Mouse (Mus musculus): ENCODE measurements around the gene Leng1. TPM values are rescaled to one million over a fixed set of nuclear protein-coding genes. Genes with fewer than 3 reads are reported as not detected.

The Leng1 gene
- polyA plus RNA-seq, 1 experiment from 2014 or later: 16.9 TPM

- Histone ChIP-seq H3K36me3 (ENCODE audit: control insufficient read depth, insufficient read depth, low read length) (no peaks in the 10 kb centered on the region), H3K9ac (ENCODE audit: low read length) (no peak overlapping the region), H3K27ac (ENCODE audit: low read depth, low read length) (no peak overlapping the region), H3K4me3 (ENCODE audit: low read depth, low read length) (no peak overlapping the region), H3K4me2 (no peak overlapping the region), H3K27me3 (ENCODE audit: control insufficient read depth, insufficient read depth, low read length) (no peaks in the 10 kb centered on the region), H3K9me3 (ENCODE audit: control insufficient read depth, low read length) (no peaks in the 10 kb centered on the region), H3K4me1 (ENCODE audit: control insufficient read depth, insufficient read depth, low read length) (no peaks in the 10 kb centered on the region)
- DNase-seq (ENCODE audit: low spot score, missing footprints) (no peak), ATAC-seq (ENCODE audit: low FRiP score) (no peak)
- 86% methylated on average over 12 of the region's 12 CpGs for WGBS
Measured at GRCm38 (mm10) chr7:3676371-3676770, 10.7 kb upstream of the Leng1 start.

GRCm38 (mm10) chr7:3675228-3675548 lies 9.5 kb upstream of the Leng1 start:
- H3K4me1 ChIP-seq (ENCODE audit: control insufficient read depth, insufficient read depth, low read length): no peaks in the 10 kb centered on the region
- H3K9me3 ChIP-seq (ENCODE audit: control insufficient read depth, low read length): no peaks in the 10 kb centered on the region
- ATAC-seq (ENCODE audit: low FRiP score): peak; percentile 17; the same call in 1 of the 2 replicates
- no peaks in the 10 kb centered on the region for H3K27me3 ChIP-seq (ENCODE audit: control insufficient read depth, insufficient read depth, low read length)
- H3K9ac ChIP-seq (ENCODE audit: low read length): no peak overlapping the region
- H3K27ac ChIP-seq (ENCODE audit: low read depth, low read length): no peak overlapping the region
- DNase-seq (ENCODE audit: low spot score, missing footprints): no peak
- no peak overlapping the region for H3K4me3 ChIP-seq (ENCODE audit: low read depth, low read length)
- 80% methylated on average over 3 of the region's 3 CpGs for WGBS
- no peaks in the 10 kb centered on the region for H3K36me3 ChIP-seq (ENCODE audit: control insufficient read depth, insufficient read depth, low read length)
- no peak overlapping the region for H3K4me2 ChIP-seq

GRCm38 (mm10) chr7:3674507-3675227 lies 9.0 kb upstream of the Leng1 start:
- Histone ChIP-seq H3K9me3 (ENCODE audit: control insufficient read depth, low read length) (no peaks in the 10 kb centered on the region), H3K4me2 (no peak overlapping the region), H3K36me3 (ENCODE audit: control insufficient read depth, insufficient read depth, low read length) (no peaks in the 10 kb centered on the region), H3K9ac (ENCODE audit: low read length) (no peak overlapping the region), H3K27me3 (ENCODE audit: control insufficient read depth, insufficient read depth, low read length) (no peaks in the 10 kb centered on the region), H3K4me1 (ENCODE audit: control insufficient read depth, insufficient read depth, low read length) (no peaks in the 10 kb centered on the region), H3K4me3 (ENCODE audit: low read depth, low read length) (no peak overlapping the region), H3K27ac (ENCODE audit: low read depth, low read length) (no peak overlapping the region)
- peak; percentile 90 for ATAC-seq (ENCODE audit: low FRiP score)
- WGBS: 72% methylated on average over 10 of the region's 10 CpGs
- peak; percentile 98 for DNase-seq (ENCODE audit: low spot score, missing footprints)

- no peaks in the 10 kb centered on the region for H3K27me3 ChIP-seq (ENCODE audit: control insufficient read depth, insufficient read depth, low read length)
- H3K4me3 ChIP-seq (ENCODE audit: low read depth, low read length): no peak overlapping the region
- H3K9me3 ChIP-seq (ENCODE audit: control insufficient read depth, low read length): no peaks in the 10 kb centered on the region
- H3K9ac ChIP-seq (ENCODE audit: low read length): no peak overlapping the region; the same call in 1 of the 2 replicates
- peaks cover 12% of the 10 kb centered on the region for H3K4me1 ChIP-seq (ENCODE audit: control insufficient read depth, insufficient read depth, low read length)
- H3K27ac ChIP-seq (ENCODE audit: low read depth, low read length): no peak overlapping the region
- ATAC-seq (ENCODE audit: low FRiP score): no peak
- H3K4me2 ChIP-seq: no peak overlapping the region
- peaks cover 3% of the 10 kb centered on the region; the same call in 1 of the 2 replicates for H3K36me3 ChIP-seq (ENCODE audit: control insufficient read depth, insufficient read depth, low read length)
- 20% methylated on average over 14 of the region's 14 CpGs for WGBS
- no peak for DNase-seq (ENCODE audit: low spot score, missing footprints)
Measured at GRCm38 (mm10) chr7:3666921-3667391, 1.3 kb upstream of the Leng1 start.

- H3K9me3 ChIP-seq (ENCODE audit: control insufficient read depth, low read length): no peaks in the 10 kb centered on the region
- ATAC-seq (ENCODE audit: low FRiP score) (peak; percentile 34), DNase-seq (ENCODE audit: low spot score, missing footprints) (no peak)
- peak overlapping the region; percentile 88 for H3K9ac ChIP-seq (ENCODE audit: low read length)
- 34% methylated on average over 15 of the region's 15 CpGs for WGBS
- peaks cover 12% of the 10 kb centered on the region for H3K4me1 ChIP-seq (ENCODE audit: control insufficient read depth, insufficient read depth, low read length)
- H3K4me3 ChIP-seq (ENCODE audit: low read depth, low read length): peak overlapping the region; percentile 75
- H3K27me3 ChIP-seq (ENCODE audit: control insufficient read depth, insufficient read depth, low read length): no peaks in the 10 kb centered on the region
- peak overlapping the region; percentile 80 for H3K27ac ChIP-seq (ENCODE audit: low read depth, low read length)
- peaks cover 17% of the 10 kb centered on the region; the same call in 1 of the 2 replicates for H3K36me3 ChIP-seq (ENCODE audit: control insufficient read depth, insufficient read depth, low read length)
- H3K4me2 ChIP-seq: peak overlapping the region; percentile 74
Measured at GRCm38 (mm10) chr7:3664524-3665214, 971 bp downstream of the Leng1 start.

GRCm38 (mm10) chr7:3658578-3658977 lies 7.1 kb downstream of the Leng1 start:
- WGBS: 97% methylated on average over 14 of the region's 14 CpGs
- Histone ChIP-seq H3K27me3 (ENCODE audit: control insufficient read depth, insufficient read depth, low read length) (no peaks in the 10 kb centered on the region), H3K4me3 (ENCODE audit: low read depth, low read length) (no peak overlapping the region), H3K9ac (ENCODE audit: low read length) (no peak overlapping the region), H3K4me1 (ENCODE audit: control insufficient read depth, insufficient read depth, low read length) (peaks cover 1% of the 10 kb centered on the region), H3K9me3 (ENCODE audit: control insufficient read depth, low read length) (no peaks in the 10 kb centered on the region), H3K36me3 (ENCODE audit: control insufficient read depth, insufficient read depth, low read length) (peaks cover 47% of the 10 kb centered on the region), H3K27ac (ENCODE audit: low read depth, low read length) (no peak overlapping the region), H3K4me2 (no peak overlapping the region)
- no peak for ATAC-seq (ENCODE audit: low FRiP score)
- DNase-seq (ENCODE audit: low spot score, missing footprints): no peak

- H3K36me3 ChIP-seq (ENCODE audit: control insufficient read depth, insufficient read depth, low read length): peaks cover 55% of the 10 kb centered on the region
Measured at GRCm38 (mm10) chr7:3656966-3657365, 8.7 kb downstream of the Leng1 start.

GRCm38 (mm10) chr7:3646641-3647040 lies 19.0 kb downstream of the Leng1 start:
- peaks cover 26% of the 10 kb centered on the region for H3K4me1 ChIP-seq (ENCODE audit: control insufficient read depth, insufficient read depth, low read length)
- H3K27me3 ChIP-seq (ENCODE audit: control insufficient read depth, insufficient read depth, low read length): no peaks in the 10 kb centered on the region
- peak overlapping the region; percentile 91 for H3K4me2 ChIP-seq
- H3K9me3 ChIP-seq (ENCODE audit: control insufficient read depth, low read length): no peaks in the 10 kb centered on the region
- ATAC-seq (ENCODE audit: low FRiP score) (no peak), DNase-seq (ENCODE audit: low spot score, missing footprints) (no peak)
- peak overlapping the region; percentile 99 for H3K9ac ChIP-seq (ENCODE audit: low read length)
- H3K4me3 ChIP-seq (ENCODE audit: low read depth, low read length): peak overlapping the region; percentile 99
- H3K27ac ChIP-seq (ENCODE audit: low read depth, low read length): no peak overlapping the region
- H3K36me3 ChIP-seq (ENCODE audit: control insufficient read depth, insufficient read depth, low read length): peaks cover 13% of the 10 kb centered on the region
- 74% methylated on average over 4 of the region's 4 CpGs for WGBS

More at GRCm38 (mm10) chr7:3656966-3657365, 8.7 kb downstream of the Leng1 start:
- 93% methylated on average over 4 of the region's 4 CpGs for WGBS
- ATAC-seq (ENCODE audit: low FRiP score): 0 out of 2 replicates have a peak, but pooled peaks have one; percentile 19
- Histone ChIP-seq H3K4me3 (ENCODE audit: low read depth, low read length) (no peak overlapping the region), H3K27me3 (ENCODE audit: control insufficient read depth, insufficient read depth, low read length) (no peaks in the 10 kb centered on the region), H3K4me1 (ENCODE audit: control insufficient read depth, insufficient read depth, low read length) (no peaks in the 10 kb centered on the region), H3K4me2 (no peak overlapping the region), H3K9me3 (ENCODE audit: control insufficient read depth, low read length) (no peaks in the 10 kb centered on the region), H3K9ac (ENCODE audit: low read length) (no peak overlapping the region), H3K27ac (ENCODE audit: low read depth, low read length) (no peak overlapping the region)
- DNase-seq (ENCODE audit: low spot score, missing footprints): no peak

GRCm38 (mm10) chr7:3646188-3646587 lies 19.5 kb downstream of the Leng1 start:
- Histone ChIP-seq H3K4me1 (ENCODE audit: control insufficient read depth, insufficient read depth, low read length) (peaks cover 26% of the 10 kb centered on the region), H3K4me2 (peak overlapping the region; percentile 91), H3K4me3 (ENCODE audit: low read depth, low read length) (peak overlapping the region; percentile 99), H3K27ac (ENCODE audit: low read depth, low read length) (no peak overlapping the region), H3K27me3 (ENCODE audit: control insufficient read depth, insufficient read depth, low read length) (no peaks in the 10 kb centered on the region), H3K36me3 (ENCODE audit: control insufficient read depth, insufficient read depth, low read length) (peaks cover 9% of the 10 kb centered on the region), H3K9me3 (ENCODE audit: control insufficient read depth, low read length) (no peaks in the 10 kb centered on the region), H3K9ac (ENCODE audit: low read length) (peak overlapping the region; percentile 99)
- ATAC-seq (ENCODE audit: low FRiP score): no peak
- DNase-seq (ENCODE audit: low spot score, missing footprints): no peak
- WGBS: 23% methylated on average over 9 of the region's 9 CpGs
